Mouse (Mus musculus): Measurements from ENCODE around the gene Mmp9.

- TF ChIP-seq POLR2A (IDR thresholded peaks at IDR 0.05; ENCODE audit: borderline replicate concordance, extremely low read depth, low read depth, low read length) (no peak), CTCF (IDR thresholded peaks at IDR 0.05; ENCODE audit: insufficient read depth, low read length) (no peak)
Observed at GRCm38 (mm10) chr2:164991808-164992207, 51.2 kb downstream of the Mmp9 start.
